Mouse (Mus musculus) liver, adult 2 months (tissue): ENCODE measurements around the gene Ppp4r3a.
A peak's percentile ranks its signal among the peaks of the same experiment; 100 is the strongest.

ENCODE experiments used
- CTCF ChIP-seq: fragments of 200-500 bp; IDR thresholded peaks from 2 replicates; pipeline ENCODE4 v1.5.1; 2011; ENCODE audit warnings: low read depth, low read length, control low read depth
- POLR2A ChIP-seq: fragments of 200-500 bp; IDR thresholded peaks from 2 replicates; pipeline ENCODE4 v1.6.1; 2011; ENCODE audit warnings: low read length, control low read depth; ENCODE audit not compliant: insufficient read depth; ENCODE audit errors: extremely low read depth

DNA sequence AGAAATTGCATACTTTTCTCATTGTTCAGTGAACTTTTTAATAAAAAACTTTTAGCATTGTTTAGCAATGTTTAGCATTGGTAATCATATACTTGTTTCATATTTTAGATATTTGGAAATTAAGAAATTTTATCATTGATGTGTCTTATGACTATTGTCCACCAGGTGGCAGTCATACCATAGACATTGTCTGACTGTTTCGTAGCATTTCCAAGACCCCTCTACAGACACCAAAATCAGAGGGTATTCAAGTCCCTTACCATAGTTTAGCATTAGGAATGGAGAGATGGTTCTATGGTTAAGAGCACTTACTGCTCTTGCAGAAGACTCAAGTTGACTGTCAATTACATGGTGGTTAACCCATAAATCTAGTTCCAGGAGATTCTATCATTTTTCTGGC, 39.5 kb upstream of the Ppp4r3a start:
- TF ChIP-seq POLR2A, result no peak
- TF ChIP-seq CTCF, result peak; percentile 38
